Mouse (Mus musculus) heart, embryonic 11.5 days (tissue): ENCODE data around the gene Etaa1. TPM values are rescaled to one million over a fixed set of nuclear protein-coding genes. Genes with fewer than 3 reads are reported as not detected.

Experiments used
- ATAC-seq: fragments of 200-750 bp; cut with Nextera tagmentation; replicated peaks from 2 replicates; pipeline ENCODE4 v1.8.0; 2017; ENCODE audit warnings: moderate library complexity; ENCODE audit not compliant: insufficient number of reproducible peaks, low FRiP score, low TSS enrichment
- H3K27ac ChIP-seq: fragments of 300-500 bp; sonication (generic); 2 replicates; pipeline ENCODE4 v1.5.1; 2014; ENCODE audit warnings: mild to moderate bottlenecking, low read depth, low read length
- H3K27me3 ChIP-seq: fragments of 300-500 bp; sonication (generic); 2 replicates; pipeline ENCODE4 v1.6.1; 2014; ENCODE audit warnings: mild to moderate bottlenecking, low read length, mixed read lengths; ENCODE audit not compliant: control insufficient read depth, insufficient read depth
- H3K36me3 ChIP-seq: fragments of 300-500 bp; sonication (generic); 2 replicates; pipeline ENCODE4 v1.6.1; 2014; ENCODE audit warnings: mild to moderate bottlenecking, low read length, moderate library complexity, mixed read lengths; ENCODE audit not compliant: control insufficient read depth, insufficient read depth
- H3K4me1 ChIP-seq: fragments of 300-500 bp; sonication (generic); 2 replicates; pipeline ENCODE4 v1.6.1; 2014; ENCODE audit warnings: low read length; ENCODE audit not compliant: control insufficient read depth, insufficient read depth
- H3K4me2 ChIP-seq: fragments of 300-500 bp; sonication (generic); 2 replicates; pipeline ENCODE4 v1.6.1; 2014; ENCODE audit warnings: mild to moderate bottlenecking, moderate library complexity
- H3K4me3 ChIP-seq: fragments of 300-500 bp; sonication (generic); 2 replicates; pipeline ENCODE4 v1.5.1; 2014; ENCODE audit warnings: low read depth, low read length
- H3K9ac ChIP-seq: fragments of 300-500 bp; sonication (generic); 2 replicates; pipeline ENCODE4 v1.6.1; 2014; ENCODE audit warnings: mild to moderate bottlenecking, low read depth, low read length, moderate library complexity
- H3K9me3 ChIP-seq: fragments of 300-500 bp; sonication (generic); replicated peaks from 2 replicates; pipeline ENCODE4 v1.6.1; 2016; ENCODE audit warnings: low read length; ENCODE audit not compliant: control insufficient read depth
- WGBS: fragments of 180-500 bp; shearing (Covaris S2); extraction: QIAGEN DNeasy Blood & Tissue Kit; methylation state at CpG from one replicate; pipeline ENCODE4 v1.1.7; 2014; ENCODE audit not compliant: insufficient replicate concordance; 5-methylcytosine and 5-hydroxymethylcytosine counted together
- polyA plus RNA-seq: library from polyadenylated mRNA; unstranded; fragments of >200 nt; fragmentation: Nextera tagmentation; extraction: Ambion mirVana; gene quantifications from 2 replicates; pipeline ENCODE4 v1.2.1, GENCODE M21; 2014

The Etaa1 gene
- 11.0 and 11.1 TPM in 2 replicates for polyA plus RNA-seq

- Histone ChIP-seq H3K4me2 (peak within 1 kb of the TSS; percentile 76), H3K4me1 (no peaks in the 10 kb centered on the region; the same call in 1 of the 2 replicates), H3K9ac (peak within 1 kb of the TSS; percentile 88), H3K4me3 (peak within 1 kb of the TSS; percentile 77), H3K27me3 (no peaks in the 10 kb centered on the region), H3K27ac (peak within 1 kb of the TSS; percentile 89), H3K36me3 (peaks cover 9% of the 10 kb centered on the region), H3K9me3 (no peaks in the 10 kb centered on the region)
- WGBS: under 1% methylated on average over 60 of the region's 69 CpGs
- ATAC-seq: peak; percentile 100
Measured at GRCm38 (mm10) chr11:17953231-17954134, at the start of gene Etaa1. Gene Etaa1 (minus strand): TSS chr11:17953875.

GRCm38 (mm10) chr11:17994151-17994550 lies 40.5 kb upstream of the Etaa1 start:
- H3K4me2 ChIP-seq: no peak overlapping the region
- H3K9me3 ChIP-seq: no peaks in the 10 kb centered on the region
- 82% methylated on average over 3 of the region's 3 CpGs for WGBS

GRCm38 (mm10) chr11:17992311-17992710 lies 38.6 kb upstream of the Etaa1 start:
- Histone ChIP-seq H3K4me3 (no peak overlapping the region), H3K9ac (no peak overlapping the region), H3K27me3 (no peaks in the 10 kb centered on the region), H3K4me1 (no peaks in the 10 kb centered on the region), H3K36me3 (no peaks in the 10 kb centered on the region), H3K4me2 (no peak overlapping the region), H3K27ac (no peak overlapping the region), H3K9me3 (no peaks in the 10 kb centered on the region)
- ATAC-seq: no peak
- WGBS: 77% methylated on average over 9 of the region's 9 CpGs

More at GRCm38 (mm10) chr11:17994151-17994550, 40.5 kb upstream of the Etaa1 start:
- H3K4me3 ChIP-seq: no peak overlapping the region
- no peak overlapping the region for H3K27ac ChIP-seq
- no peaks in the 10 kb centered on the region for H3K27me3 ChIP-seq
- no peaks in the 10 kb centered on the region for H3K4me1 ChIP-seq
- no peak for ATAC-seq
- no peak overlapping the region for H3K9ac ChIP-seq
- no peaks in the 10 kb centered on the region for H3K36me3 ChIP-seq

- WGBS: 80% methylated on average over 2 of the region's 2 CpGs
- no peak for ATAC-seq
- Histone ChIP-seq H3K4me2 (no peak overlapping the region), H3K27me3 (no peaks in the 10 kb centered on the region), H3K4me3 (no peak overlapping the region), H3K9ac (no peak overlapping the region), H3K9me3 (no peaks in the 10 kb centered on the region), H3K36me3 (no peaks in the 10 kb centered on the region), H3K4me1 (no peaks in the 10 kb centered on the region), H3K27ac (no peak overlapping the region)
Measured at GRCm38 (mm10) chr11:17983331-17983730, 29.7 kb upstream of the Etaa1 start.

- Histone ChIP-seq H3K9ac (no peak overlapping the region), H3K4me1 (no peaks in the 10 kb centered on the region), H3K36me3 (no peaks in the 10 kb centered on the region), H3K9me3 (no peaks in the 10 kb centered on the region), H3K4me3 (no peak overlapping the region), H3K4me2 (no peak overlapping the region), H3K27ac (no peak overlapping the region), H3K27me3 (no peaks in the 10 kb centered on the region)
- no peak for ATAC-seq
- WGBS: 57% methylated on average over 4 of the region's 4 CpGs
Measured at GRCm38 (mm10) chr11:17981246-17981645, 27.6 kb upstream of the Etaa1 start.

GRCm38 (mm10) chr11:17975581-17975980 lies 21.9 kb upstream of the Etaa1 start:
- WGBS: 69% methylated on average over 3 of the region's 3 CpGs
- no peak for ATAC-seq
- H3K9ac ChIP-seq: no peak overlapping the region
- H3K4me2 ChIP-seq: no peak overlapping the region
- H3K27me3 ChIP-seq: no peaks in the 10 kb centered on the region
- no peak overlapping the region for H3K4me3 ChIP-seq
- no peak overlapping the region for H3K27ac ChIP-seq
- H3K36me3 ChIP-seq: no peaks in the 10 kb centered on the region
- H3K4me1 ChIP-seq: no peaks in the 10 kb centered on the region
- H3K9me3 ChIP-seq: no peaks in the 10 kb centered on the region

GRCm38 (mm10) chr11:17952791-17953190 lies 884 bp downstream of the Etaa1 start:
- Histone ChIP-seq H3K27me3 (no peaks in the 10 kb centered on the region), H3K4me3 (peak overlapping the region; percentile 77), H3K4me2 (peak overlapping the region; percentile 76), H3K9ac (peak overlapping the region; percentile 88), H3K36me3 (peaks cover 9% of the 10 kb centered on the region), H3K9me3 (no peaks in the 10 kb centered on the region), H3K4me1 (no peaks in the 10 kb centered on the region; the same call in 1 of the 2 replicates), H3K27ac (peak overlapping the region; percentile 89)
- WGBS: 2% methylated on average over 3 of the region's 3 CpGs
- no peak for ATAC-seq

GRCm38 (mm10) chr11:17951336-17951735 lies 2.3 kb downstream of the Etaa1 start:
- Histone ChIP-seq H3K27ac (no peak overlapping the region), H3K4me3 (no peak overlapping the region), H3K4me1 (no peaks in the 10 kb centered on the region; the same call in 1 of the 2 replicates), H3K36me3 (peaks cover 16% of the 10 kb centered on the region), H3K4me2 (no peak overlapping the region), H3K9me3 (no peaks in the 10 kb centered on the region), H3K27me3 (no peaks in the 10 kb centered on the region), H3K9ac (no peak overlapping the region)
- 91% methylated on average over 3 of the region's 3 CpGs for WGBS
- ATAC-seq: no peak
